Mouse (Mus musculus) layer of hippocampus, adult 11-12 months (tissue): ENCODE data around the gene Ly75.

Experiments used
- DNase-seq: peaks from one replicate; pipeline ENCODE4 v3.0.0; 2022; ENCODE audit warnings: low spot score

Gene Ly75

GRCm38 (mm10) chr2:60322031-60322726 lies 60.9 kb downstream of the Ly75 start:
- no peak for DNase-seq

GRCm38 (mm10) chr2:60303796-60304195 lies 79.3 kb downstream of the Ly75 start:
- DNase-seq = no peak

- DNase-seq = no peak
These were observed 83.8 kb downstream of the Ly75 start for GRCm38 (mm10) chr2:60299323-60299722.

- no peak for DNase-seq
These were observed 84.8 kb downstream of the Ly75 start for GRCm38 (mm10) chr2:60298266-60298665.

GRCm38 (mm10) chr2:60291381-60291780 lies 91.7 kb downstream of the Ly75 start:
- DNase-seq = no peak

- no peak for DNase-seq
These were observed 93.7 kb downstream of the Ly75 start for GRCm38 (mm10) chr2:60289451-60289850.

- no peak for DNase-seq
These were observed 94.5 kb downstream of the Ly75 start for GRCm38 (mm10) chr2:60288606-60289005.

- no peak for DNase-seq
These were observed 97.9 kb downstream of the Ly75 start for GRCm38 (mm10) chr2:60285107-60285617.

GRCm38 (mm10) chr2:60284467-60284821 lies 98.7 kb downstream of the Ly75 start, which contains the start of gene Cd302:
Cd302 (minus strand) TSS chr2:60284488.
- no peak for DNase-seq

GRCm38 (mm10) chr2:60283751-60284466 lies 99.2 kb downstream of the Ly75 start:
- peak; percentile 62 for DNase-seq

GRCm38 (mm10) chr2:60283208-60283750 lies 99.8 kb downstream of the Ly75 start:
- no peak for DNase-seq

GRCm38 (mm10) chr2:60282625-60283024 lies 100.5 kb downstream of the Ly75 start:
- DNase-seq = no peak

GRCm38 (mm10) chr2:60278627-60279026 lies 104.5 kb downstream of the Ly75 start:
- no peak for DNase-seq

GRCm38 (mm10) chr2:60269856-60270479 lies 113.1 kb downstream of the Ly75 start:
- DNase-seq = no peak

- no peak for DNase-seq
These were observed 115.5 kb downstream of the Ly75 start for GRCm38 (mm10) chr2:60267567-60267966.

- DNase-seq = no peak
These were observed 122.3 kb downstream of the Ly75 start for GRCm38 (mm10) chr2:60260621-60261350.

- no peak for DNase-seq
These were observed 123.9 kb downstream of the Ly75 start for GRCm38 (mm10) chr2:60259186-60259585.

GRCm38 (mm10) chr2:60256751-60257150 lies 126.4 kb downstream of the Ly75 start:
- DNase-seq = no peak

- no peak for DNase-seq
These were observed 129.6 kb downstream of the Ly75 start for GRCm38 (mm10) chr2:60253506-60253905.

GRCm38 (mm10) chr2:60252782-60253181 lies 130.3 kb downstream of the Ly75 start:
- no peak for DNase-seq
